Mouse (Mus musculus): Measurements from ENCODE around the gene Foxr2. TPM values are rescaled to one million over a fixed set of nuclear protein-coding genes. Genes with fewer than 3 reads are reported as not detected.

Foxr2 gene
- polyA plus RNA-seq (2015; fragmentation: Nextera tagmentation; extraction: Ambion mirVana), result 0.09 TPM in 1 of 2 replicates, not detected in the other

GRCm38 (mm10) chrX:153118486-153118885 lies at the start of gene Foxr2:
Gene Foxr2 (plus strand): TSS chrX:153118786.
- 12% methylated on average over 2 of the region's 3 CpGs for WGBS
- peaks cover 16% of the 10 kb centered on the region; the same call in 1 of the 2 replicates for H3K27me3 ChIP-seq

DNA sequence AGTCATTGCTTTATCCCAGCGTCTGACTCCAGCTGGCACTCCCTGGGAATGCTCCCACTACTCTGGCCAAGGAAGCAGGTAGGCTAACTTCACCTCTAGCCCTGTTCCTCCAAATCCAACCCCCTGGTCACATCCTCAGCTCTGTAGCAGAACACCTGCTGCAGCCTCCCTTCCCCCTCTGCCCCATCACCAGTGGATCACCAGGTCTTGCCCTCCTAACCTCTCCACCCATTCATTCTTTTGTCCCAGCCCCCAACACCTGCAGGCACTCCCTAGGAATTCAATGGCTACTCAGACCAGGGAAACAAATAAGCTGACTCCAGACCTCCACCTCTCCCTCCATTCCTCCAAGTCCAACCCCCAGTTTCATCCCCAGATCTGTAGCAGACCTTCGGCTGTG lies 427 bp downstream of the Foxr2 start:
- Histone ChIP-seq H3K27me3 (peaks cover 16% of the 10 kb centered on the region; the same call in 1 of the 2 replicates), H3K36me3 (no peaks in the 10 kb centered on the region), H3K9me3 (no peaks in the 10 kb centered on the region), H3K9ac (no peak overlapping the region), H3K4me2 (no peak overlapping the region), H3K4me1 (no peaks in the 10 kb centered on the region), H3K4me3 (no peak overlapping the region), H3K27ac (no peak overlapping the region)
- no peak for ATAC-seq (ENCODE audit: insufficient number of reproducible peaks, low FRiP score, low TSS enrichment, low read depth)
- WGBS, result 45% methylated on average over 2 of the region's 2 CpGs

More at GRCm38 (mm10) chrX:153118486-153118885, at the start of gene Foxr2:
- ATAC-seq (ENCODE audit: insufficient number of reproducible peaks, low FRiP score, low TSS enrichment, low read depth), result no peak
- Histone ChIP-seq H3K27ac (no peak within 1 kb of the TSS), H3K9ac (no peak within 1 kb of the TSS), H3K4me3 (no peak within 1 kb of the TSS), H3K4me1 (no peaks in the 10 kb centered on the region), H3K4me2 (no peak within 1 kb of the TSS), H3K9me3 (no peaks in the 10 kb centered on the region), H3K36me3 (no peaks in the 10 kb centered on the region)

- Histone ChIP-seq H3K27ac (no peak within 1 kb of the TSS), H3K27me3 (peaks cover 16% of the 10 kb centered on the region), H3K4me1 (no peaks in the 10 kb centered on the region), H3K36me3 (no peaks in the 10 kb centered on the region), H3K9me3 (no peaks in the 10 kb centered on the region), H3K4me3 (peak within 1 kb of the TSS; percentile 46), H3K4me2 (peak within 1 kb of the TSS; percentile 61), H3K9ac (0 out of 2 replicates have a peak within 1 kb of the TSS, but pooled peaks have one; percentile 7)
- ATAC-seq (ENCODE audit: insufficient number of reproducible peaks, low FRiP score, low TSS enrichment, low read depth), result peak; percentile 82
- WGBS, result 23% methylated on average over 47 of the region's 47 CpGs
These were observed 21.3 kb downstream of the Foxr2 start, which contains the start of gene Rragb for GRCm38 (mm10) chrX:153139734-153140515. Gene Rragb (plus strand): TSS chrX:153139981.

DNA sequence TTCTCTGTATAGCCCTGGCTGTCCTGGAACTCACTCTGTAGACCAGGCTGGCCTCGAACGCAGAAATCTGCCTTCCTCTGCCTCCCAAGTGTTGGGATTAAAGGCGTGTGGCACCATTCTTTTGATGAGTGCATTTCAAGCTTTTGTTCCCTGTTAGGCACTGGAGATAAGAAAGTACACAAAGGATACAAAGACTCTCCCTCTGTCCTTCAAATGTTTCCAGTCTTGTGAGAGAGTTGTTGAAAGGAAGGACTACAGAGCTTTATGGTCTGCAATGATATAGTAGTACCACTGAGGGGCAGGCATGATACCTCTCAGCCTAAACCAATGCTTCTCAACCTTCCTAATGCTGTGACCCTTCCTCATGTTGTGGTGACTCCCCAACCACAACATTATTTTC lies 24.1 kb downstream of the Foxr2 start:
- Histone ChIP-seq H3K36me3 (no peaks in the 10 kb centered on the region), H3K9me3 (no peaks in the 10 kb centered on the region), H3K27ac (no peak overlapping the region), H3K27me3 (peaks cover 12% of the 10 kb centered on the region), H3K4me2 (no peak overlapping the region), H3K4me1 (no peaks in the 10 kb centered on the region), H3K9ac (no peak overlapping the region), H3K4me3 (no peak overlapping the region)
- ATAC-seq (ENCODE audit: insufficient number of reproducible peaks, low FRiP score, low TSS enrichment, low read depth), result no peak
- WGBS, result 87% methylated on average over 3 of the region's 3 CpGs

GRCm38 (mm10) chrX:153151766-153152165 lies 33.2 kb downstream of the Foxr2 start:
- Histone ChIP-seq H3K27ac (no peak overlapping the region), H3K4me2 (no peak overlapping the region), H3K4me3 (no peak overlapping the region), H3K9me3 (no peaks in the 10 kb centered on the region), H3K4me1 (no peaks in the 10 kb centered on the region), H3K27me3 (no peaks in the 10 kb centered on the region), H3K9ac (no peak overlapping the region), H3K36me3 (no peaks in the 10 kb centered on the region)
- 38% methylated on average over 1 of the region's 1 CpGs for WGBS
- no peak for ATAC-seq (ENCODE audit: insufficient number of reproducible peaks, low FRiP score, low TSS enrichment, low read depth)

DNA sequence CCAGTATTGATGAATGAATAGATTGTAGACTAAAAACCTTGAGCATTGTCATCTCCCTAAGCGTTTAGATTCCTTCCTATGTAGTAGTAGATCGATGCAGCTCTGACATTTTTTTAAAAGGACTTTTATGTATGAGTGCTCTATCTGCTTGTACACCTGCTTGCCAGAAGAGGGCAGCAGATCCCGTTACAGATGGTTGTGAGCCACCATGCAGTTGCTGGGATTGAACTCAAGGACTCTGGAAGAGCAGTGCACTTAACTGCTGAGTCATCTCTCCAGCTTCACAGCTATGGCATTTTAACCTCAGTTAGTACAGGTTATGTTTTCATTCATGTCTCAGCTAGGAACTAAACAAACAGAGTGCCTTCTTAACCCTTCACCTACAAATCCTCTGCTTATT lies 36.7 kb downstream of the Foxr2 start:
- no peak overlapping the region for H3K27ac ChIP-seq
- H3K4me1 ChIP-seq, result no peaks in the 10 kb centered on the region
- no peaks in the 10 kb centered on the region for H3K9me3 ChIP-seq
- H3K9ac ChIP-seq, result no peak overlapping the region
- ATAC-seq (ENCODE audit: insufficient number of reproducible peaks, low FRiP score, low TSS enrichment, low read depth), result no peak
- H3K27me3 ChIP-seq, result no peaks in the 10 kb centered on the region
- H3K4me3 ChIP-seq, result no peak overlapping the region
- H3K36me3 ChIP-seq, result no peaks in the 10 kb centered on the region
- 46% methylated on average over 3 of the region's 3 CpGs for WGBS
- no peak overlapping the region for H3K4me2 ChIP-seq

DNA sequence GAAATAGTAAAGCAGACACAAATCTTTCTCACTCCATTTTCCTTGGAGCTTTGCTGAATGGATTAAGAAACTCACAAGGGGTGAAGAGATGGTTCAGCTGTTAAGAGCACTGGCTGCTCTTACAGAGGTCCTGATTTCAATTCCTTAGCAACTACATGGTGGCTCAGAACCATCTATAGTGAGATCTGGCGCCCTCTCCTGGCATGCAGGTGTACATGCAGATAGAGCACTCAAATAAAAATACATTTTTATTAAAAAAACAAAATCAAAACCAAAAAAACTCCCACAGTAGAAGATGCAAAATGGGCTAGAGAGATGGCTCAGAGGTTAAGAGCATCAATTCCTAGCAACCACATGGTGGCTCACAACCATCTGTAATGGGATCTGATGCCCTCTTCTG lies 56.2 kb downstream of the Foxr2 start:
- WGBS, result 12% methylated on average over 1 of the region's 1 CpGs
- no peaks in the 10 kb centered on the region for H3K27me3 ChIP-seq
- no peaks in the 10 kb centered on the region for H3K36me3 ChIP-seq
- H3K9ac ChIP-seq, result no peak overlapping the region
- H3K4me1 ChIP-seq, result no peaks in the 10 kb centered on the region
- no peak overlapping the region for H3K4me2 ChIP-seq
- no peak overlapping the region for H3K27ac ChIP-seq
- ATAC-seq (ENCODE audit: insufficient number of reproducible peaks, low FRiP score, low TSS enrichment, low read depth), result no peak
- no peak overlapping the region for H3K4me3 ChIP-seq
- no peaks in the 10 kb centered on the region for H3K9me3 ChIP-seq

DNA sequence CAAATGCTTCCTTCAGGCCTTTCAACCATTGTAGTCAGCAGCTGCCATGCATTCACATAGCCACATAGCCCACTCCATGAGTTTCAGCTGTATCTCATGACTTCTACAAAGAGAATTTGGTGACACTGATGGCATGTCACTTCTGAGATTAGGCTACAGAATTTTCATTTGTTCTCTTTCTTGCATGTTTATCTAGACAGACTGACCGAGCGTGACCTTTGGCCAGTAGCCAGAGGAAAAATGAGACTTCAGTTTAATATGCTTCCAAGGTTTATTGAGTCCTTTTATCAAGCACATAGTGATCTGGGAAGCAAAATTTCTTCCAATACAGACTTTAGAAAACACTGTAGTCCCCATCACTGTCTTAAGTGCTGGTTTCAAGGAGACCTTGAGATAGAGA lies 63.6 kb downstream of the Foxr2 start:
- Histone ChIP-seq H3K27ac (no peak overlapping the region), H3K4me2 (no peak overlapping the region), H3K27me3 (no peaks in the 10 kb centered on the region), H3K4me3 (no peak overlapping the region), H3K9me3 (no peaks in the 10 kb centered on the region), H3K4me1 (no peaks in the 10 kb centered on the region), H3K9ac (no peak overlapping the region), H3K36me3 (no peaks in the 10 kb centered on the region)
- WGBS, result 90% methylated on average over 2 of the region's 2 CpGs
- ATAC-seq (ENCODE audit: insufficient number of reproducible peaks, low FRiP score, low TSS enrichment, low read depth), result no peak

Other genes starting within 250 kb of the Foxr2 start
- 1.0 and 1.1 TPM in 2 replicates for gene Usp51, start 112.3 kb upstream of the Foxr2 start, polyA plus RNA-seq (2015; fragmentation: Nextera tagmentation; extraction: Ambion mirVana)
- gene Mageh1, start 81.2 kb upstream of the Foxr2 start, polyA plus RNA-seq (2015; fragmentation: Nextera tagmentation; extraction: Ambion mirVana), result 49.5 and 65.5 TPM in 2 replicates
- 1.5 and 1.8 TPM in 2 replicates for gene Rragb, start 21.2 kb downstream of the Foxr2 start, polyA plus RNA-seq (2015; fragmentation: Nextera tagmentation; extraction: Ambion mirVana)
- 1.6 and 1.7 TPM in 2 replicates for gene Klf8, start 118.7 kb downstream of the Foxr2 start, polyA plus RNA-seq (2015; fragmentation: Nextera tagmentation; extraction: Ambion mirVana)